Mouse (Mus musculus) hindbrain, embryonic 16.5 days (tissue): ENCODE data around the gene Gm44805. TPM values are rescaled to one million over a fixed set of nuclear protein-coding genes. Genes with fewer than 3 reads are reported as not detected.
"Not testable (repeated sequence)": the region's sequence is repeated elsewhere in the genome, so short reads cannot be mapped to it uniquely, and the experiment has no call there.

Source experiments
- ATAC-seq: fragments of 200-750 bp; cut with Nextera tagmentation; 2 replicates; pipeline ENCODE4 v1.8.0; 2017; ENCODE audit warnings: moderate TSS enrichment, moderate library complexity
- H3K27ac ChIP-seq: fragments of 300-500 bp; sonication (generic); 2 replicates; pipeline ENCODE4 v1.5.1; 2014; ENCODE audit warnings: low read depth, mild to moderate bottlenecking, control low read depth, low read length, moderate library complexity
- H3K27me3 ChIP-seq: fragments of 300-500 bp; sonication (generic); replicated peaks from 2 replicates; pipeline ENCODE4 v1.6.1; 2014; ENCODE audit warnings: low read length; ENCODE audit not compliant: control insufficient read depth, insufficient read depth
- H3K36me3 ChIP-seq: fragments of 300-500 bp; sonication (generic); 2 replicates; pipeline ENCODE4 v1.6.1; 2014; ENCODE audit warnings: mild to moderate bottlenecking, low read length, moderate library complexity, mixed read lengths; ENCODE audit not compliant: control insufficient read depth, insufficient read depth
- H3K4me1 ChIP-seq: fragments of 300-500 bp; sonication (generic); 2 replicates; pipeline ENCODE4 v1.6.1; 2014; ENCODE audit warnings: low read depth, low read length; ENCODE audit not compliant: control insufficient read depth, insufficient read depth
- H3K4me2 ChIP-seq: fragments of 300-500 bp; sonication (generic); 2 replicates; pipeline ENCODE4 v1.6.1; 2014; ENCODE audit warnings: mild to moderate bottlenecking, low read length, control low read depth, moderate library complexity
- H3K4me3 ChIP-seq: fragments of 300-500 bp; sonication (generic); 2 replicates; pipeline ENCODE4 v1.5.1; 2014; ENCODE audit warnings: mild to moderate bottlenecking, low read length, control low read depth, moderate library complexity
- H3K9ac ChIP-seq: fragments of 300-500 bp; sonication (generic); 2 replicates; pipeline ENCODE4 v1.6.1; 2014; ENCODE audit warnings: low read depth, mild to moderate bottlenecking, control low read depth, low read length, moderate library complexity
- H3K9me3 ChIP-seq: fragments of 300-500 bp; sonication (generic); 2 replicates; pipeline ENCODE4 v1.6.1; 2014; ENCODE audit warnings: mild to moderate bottlenecking, low read length, moderate library complexity; ENCODE audit not compliant: control insufficient read depth
- WGBS: fragments of 180-500 bp; shearing (Covaris S2); extraction: QIAGEN DNeasy Blood & Tissue Kit; methylation state at CpG from one replicate; pipeline ENCODE4 v1.1.7; 2014; 5-methylcytosine and 5-hydroxymethylcytosine counted together
- polyA plus RNA-seq: library from polyadenylated mRNA; unstranded; fragments of >200 nt; fragmentation: Nextera tagmentation; extraction: Ambion mirVana; gene quantifications from 2 replicates; pipeline ENCODE4 v1.2.1, GENCODE M21; 2015

Gm44805 gene
- polyA plus RNA-seq, 1 experiment from 2014 or later = not detected

DNA sequence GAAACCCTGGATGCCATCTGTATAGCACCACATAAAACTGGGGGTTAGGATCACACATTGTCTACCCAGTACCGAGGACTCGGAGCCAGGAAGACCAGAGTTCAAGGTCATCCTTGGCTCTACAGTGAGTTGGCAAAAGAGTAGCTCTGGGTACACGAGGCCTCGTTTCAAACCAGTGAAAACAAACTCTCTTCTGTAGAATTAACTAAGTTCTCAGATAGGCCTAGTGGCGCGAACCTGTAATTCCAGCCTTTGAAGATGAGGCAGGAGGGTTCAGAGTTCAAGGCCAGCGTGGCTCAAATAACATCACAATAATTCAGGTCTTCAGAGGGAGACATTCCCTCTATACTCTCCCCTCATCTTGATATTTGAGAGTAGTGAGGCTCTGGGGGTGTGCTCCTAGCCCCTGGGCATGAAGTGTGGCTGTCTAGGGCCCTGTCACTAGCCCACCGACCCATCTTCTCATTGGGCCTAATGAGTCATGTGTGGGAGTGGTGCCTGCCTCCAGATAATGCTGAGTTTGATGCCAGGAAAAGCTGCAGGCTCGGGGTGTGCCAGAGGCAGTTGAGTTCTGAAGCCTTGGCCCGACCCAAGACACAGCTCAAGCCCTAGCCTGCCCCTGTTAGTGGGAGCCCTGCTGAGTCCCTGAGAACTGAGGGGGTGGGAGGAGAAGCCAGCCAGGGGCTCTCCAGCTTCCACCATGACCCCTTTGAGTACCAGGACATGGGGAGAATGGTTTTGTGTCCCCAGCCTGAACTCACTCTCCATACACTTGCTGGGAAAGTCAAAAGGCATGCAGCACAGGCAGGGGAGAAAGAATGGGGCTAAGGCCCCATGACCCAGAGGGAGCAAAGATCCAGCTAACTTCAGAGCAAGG, 13.4 kb upstream of the Gm44805 start:
- peak overlapping the region; percentile 19 for H3K27ac ChIP-seq
- no peaks in the 10 kb centered on the region for H3K9me3 ChIP-seq
- H3K4me1 ChIP-seq = peaks cover 16% of the 10 kb centered on the region
- ATAC-seq = no peak
- no peak overlapping the region for H3K4me2 ChIP-seq
- H3K36me3 ChIP-seq = peaks cover 3% of the 10 kb centered on the region; the same call in 1 of the 2 replicates
- no peak overlapping the region for H3K9ac ChIP-seq
- H3K4me3 ChIP-seq = no peak overlapping the region
- WGBS = 86% methylated on average over 10 of the region's 10 CpGs
- H3K27me3 ChIP-seq = no peaks in the 10 kb centered on the region

DNA sequence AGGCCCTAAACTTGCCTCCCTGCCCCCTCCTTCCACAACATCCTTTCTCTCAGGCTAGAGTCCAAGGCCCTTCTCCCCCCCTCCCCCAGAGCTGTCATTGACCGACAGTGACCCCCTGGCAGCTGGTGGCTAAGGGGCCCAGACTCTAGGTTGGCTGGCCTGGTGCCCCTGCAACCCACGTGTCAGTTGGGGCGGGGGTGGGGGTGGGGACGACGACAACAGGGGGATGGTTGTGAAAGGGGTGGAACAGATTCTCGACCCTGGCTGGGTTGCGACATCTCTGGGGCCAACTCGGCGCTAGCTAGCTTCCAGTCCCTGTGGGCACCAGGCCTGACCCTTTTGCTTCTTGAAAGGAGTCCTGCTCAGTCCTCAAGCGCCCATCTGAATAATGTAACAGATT, 12.2 kb upstream of the Gm44805 start:
- Histone ChIP-seq H3K27ac (peak overlapping the region; percentile 41), H3K27me3 (no peaks in the 10 kb centered on the region), H3K9ac (no peak overlapping the region), H3K9me3 (no peaks in the 10 kb centered on the region), H3K36me3 (peaks cover 3% of the 10 kb centered on the region; the same call in 1 of the 2 replicates), H3K4me2 (no peak overlapping the region), H3K4me1 (peaks cover 4% of the 10 kb centered on the region), H3K4me3 (no peak overlapping the region)
- ATAC-seq = peak; percentile 83
- 19% methylated on average over 10 of the region's 10 CpGs for WGBS

DNA sequence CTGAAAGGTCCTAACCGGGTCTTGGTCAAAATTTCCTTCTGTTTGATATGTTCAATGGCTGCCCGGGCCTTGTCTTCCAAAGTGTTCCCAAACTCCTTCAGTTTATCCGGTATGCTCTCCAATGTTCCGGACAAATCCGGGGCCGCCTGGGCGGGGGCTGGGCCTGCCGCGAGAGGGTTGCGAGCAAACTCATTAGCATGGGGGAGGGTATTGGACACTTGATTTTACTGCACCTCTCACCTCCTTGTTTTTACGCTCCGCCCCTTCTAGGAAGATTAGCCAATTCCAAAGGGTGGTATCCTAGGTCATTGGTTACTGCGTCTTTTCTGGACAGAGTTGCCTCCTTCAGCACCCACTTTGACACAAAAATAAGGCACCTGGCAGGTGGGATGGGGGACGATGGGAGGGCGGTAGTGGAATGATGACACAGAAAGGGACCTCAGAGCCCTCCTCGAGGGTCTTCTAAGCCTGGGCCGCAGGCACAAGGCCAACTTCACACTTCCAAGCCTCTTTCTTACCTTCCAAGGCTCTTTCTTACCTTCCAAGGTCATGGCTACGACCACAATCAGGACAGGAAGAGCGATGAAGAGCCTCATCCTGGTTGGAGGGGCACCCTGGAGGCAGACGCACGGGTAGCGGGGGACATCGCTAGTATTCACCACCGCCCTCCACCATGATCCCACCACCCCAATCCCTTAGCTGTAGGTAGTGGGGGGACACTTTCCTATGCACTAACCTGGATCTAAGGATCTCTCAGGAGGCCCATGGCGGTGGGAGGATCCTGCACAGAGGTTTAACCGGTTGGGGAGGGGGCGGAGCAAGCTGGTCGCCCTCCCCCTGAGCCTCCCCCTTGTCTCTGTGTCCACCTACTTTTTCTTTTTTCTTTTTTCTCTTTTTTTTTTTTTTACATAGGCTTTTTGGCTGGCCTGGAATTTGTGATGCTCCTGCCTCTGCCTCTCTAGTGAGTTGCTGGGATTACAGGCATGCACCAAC, 10.9 kb upstream of the Gm44805 start, which contains the start of gene Apoc1:
Gene Apoc1 (minus strand): TSS at position 788 of the 993 bp plus-strand sequence.
- Histone ChIP-seq H3K9me3 (no peaks in the 10 kb centered on the region), H3K27me3 (no peaks in the 10 kb centered on the region), H3K36me3 (peaks cover 3% of the 10 kb centered on the region; the same call in 1 of the 2 replicates), H3K4me1 (no peaks in the 10 kb centered on the region), H3K9ac (peak within 1 kb of the TSS; percentile 18; the same call in 1 of the 2 replicates), H3K4me3 (no peak within 1 kb of the TSS), H3K4me2 (no peak within 1 kb of the TSS), H3K27ac (peak within 1 kb of the TSS; percentile 32; the same call in 1 of the 2 replicates)
- no peak for ATAC-seq
- 54% methylated on average over 28 of the region's 28 CpGs for WGBS

DNA sequence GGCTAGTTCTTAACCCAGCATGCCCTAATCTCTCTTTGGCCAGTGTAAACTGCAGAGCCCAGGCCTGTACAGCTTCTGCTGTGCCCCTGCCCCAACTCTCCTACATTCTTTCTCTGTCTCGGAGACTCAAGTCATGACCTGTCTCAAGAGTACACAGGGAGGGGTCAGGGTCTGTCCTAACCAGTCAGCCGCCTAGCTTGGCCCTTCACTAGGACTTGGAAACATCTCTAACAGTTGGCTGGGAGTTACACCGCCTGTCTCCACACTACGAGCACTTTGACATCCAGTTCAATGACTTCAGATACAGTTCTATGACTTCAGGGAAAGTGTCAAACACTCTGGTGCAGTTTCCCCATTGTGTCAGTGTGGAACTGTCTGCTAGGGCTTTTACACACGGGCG, 10.2 kb upstream of the Gm44805 start:
- Histone ChIP-seq H3K9ac (no peak overlapping the region), H3K27me3 (no peaks in the 10 kb centered on the region), H3K9me3 (no peaks in the 10 kb centered on the region), H3K4me3 (no peak overlapping the region), H3K4me1 (no peaks in the 10 kb centered on the region), H3K27ac (no peak overlapping the region), H3K36me3 (peaks cover 1% of the 10 kb centered on the region; the same call in 1 of the 2 replicates), H3K4me2 (no peak overlapping the region)
- no peak for ATAC-seq
- 82% methylated on average over 6 of the region's 6 CpGs for WGBS

- H3K4me1 ChIP-seq = no peaks in the 10 kb centered on the region
- no peaks in the 10 kb centered on the region for H3K27me3 ChIP-seq
- H3K27ac ChIP-seq = no peak overlapping the region
- H3K9ac ChIP-seq = no peak overlapping the region
- no peaks in the 10 kb centered on the region for H3K9me3 ChIP-seq
- H3K36me3 ChIP-seq = no peaks in the 10 kb centered on the region
- 89% methylated on average over 4 of the region's 4 CpGs for WGBS
- H3K4me2 ChIP-seq = no peak overlapping the region
- ATAC-seq = no peak
- H3K4me3 ChIP-seq = no peak overlapping the region
Observed at GRCm38 (mm10) chr7:19690845-19691244, 9.6 kb upstream of the Gm44805 start.

DNA sequence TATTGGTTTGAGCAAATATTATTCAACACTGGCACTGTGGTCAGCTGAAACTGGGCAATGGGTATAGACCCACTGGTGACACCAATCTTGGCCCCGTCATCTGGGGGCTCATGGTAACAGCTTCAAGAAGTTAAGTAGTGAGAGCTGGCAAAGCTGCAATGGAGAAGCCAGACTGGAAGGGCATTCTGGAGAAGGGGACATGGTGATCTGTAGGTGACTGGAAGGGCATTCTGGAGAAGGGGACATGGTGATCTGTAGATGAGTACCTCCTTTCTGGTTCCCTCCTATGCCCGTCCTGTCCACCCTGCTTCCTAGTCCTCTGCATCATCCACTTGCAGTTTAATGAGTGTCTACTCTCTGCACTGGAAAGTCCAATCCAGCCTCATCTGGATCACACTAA, 7.4 kb upstream of the Gm44805 start:
- Histone ChIP-seq H3K27me3 (no peaks in the 10 kb centered on the region), H3K9me3 (no peaks in the 10 kb centered on the region), H3K4me2 (no peak overlapping the region), H3K9ac (no peak overlapping the region), H3K4me1 (no peaks in the 10 kb centered on the region), H3K27ac (no peak overlapping the region), H3K4me3 (no peak overlapping the region), H3K36me3 (no peaks in the 10 kb centered on the region)
- WGBS = 90% methylated on average over 2 of the region's 2 CpGs
- ATAC-seq = no peak

DNA sequence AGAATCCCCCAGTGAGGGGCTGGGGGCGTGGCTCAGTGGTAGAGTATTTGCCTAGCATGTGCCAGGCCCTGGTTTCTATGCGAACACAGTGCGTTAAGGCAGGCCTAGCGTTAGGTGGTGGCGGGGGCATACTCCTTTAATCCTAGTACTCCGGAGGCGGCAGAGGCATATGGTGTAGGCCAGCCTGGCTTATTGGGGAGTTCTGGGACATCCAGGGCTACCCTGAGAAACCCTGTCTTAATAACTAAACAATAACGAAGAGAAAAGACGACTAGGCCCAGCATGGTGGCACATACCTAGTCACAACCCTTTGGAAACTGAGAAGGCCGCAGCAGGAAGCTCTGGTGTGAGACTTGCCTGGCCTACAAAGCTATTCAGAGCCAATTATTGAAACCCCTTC, 6.9 kb upstream of the Gm44805 start:
- no peaks in the 10 kb centered on the region for H3K36me3 ChIP-seq
- no peak overlapping the region for H3K9ac ChIP-seq
- H3K4me2 ChIP-seq = no peak overlapping the region
- H3K27ac ChIP-seq = no peak overlapping the region
- 95% methylated on average over 10 of the region's 10 CpGs for WGBS
- H3K9me3 ChIP-seq = no peaks in the 10 kb centered on the region
- H3K4me1 ChIP-seq = no peaks in the 10 kb centered on the region
- no peak for ATAC-seq
- no peak overlapping the region for H3K4me3 ChIP-seq
- no peaks in the 10 kb centered on the region for H3K27me3 ChIP-seq

DNA sequence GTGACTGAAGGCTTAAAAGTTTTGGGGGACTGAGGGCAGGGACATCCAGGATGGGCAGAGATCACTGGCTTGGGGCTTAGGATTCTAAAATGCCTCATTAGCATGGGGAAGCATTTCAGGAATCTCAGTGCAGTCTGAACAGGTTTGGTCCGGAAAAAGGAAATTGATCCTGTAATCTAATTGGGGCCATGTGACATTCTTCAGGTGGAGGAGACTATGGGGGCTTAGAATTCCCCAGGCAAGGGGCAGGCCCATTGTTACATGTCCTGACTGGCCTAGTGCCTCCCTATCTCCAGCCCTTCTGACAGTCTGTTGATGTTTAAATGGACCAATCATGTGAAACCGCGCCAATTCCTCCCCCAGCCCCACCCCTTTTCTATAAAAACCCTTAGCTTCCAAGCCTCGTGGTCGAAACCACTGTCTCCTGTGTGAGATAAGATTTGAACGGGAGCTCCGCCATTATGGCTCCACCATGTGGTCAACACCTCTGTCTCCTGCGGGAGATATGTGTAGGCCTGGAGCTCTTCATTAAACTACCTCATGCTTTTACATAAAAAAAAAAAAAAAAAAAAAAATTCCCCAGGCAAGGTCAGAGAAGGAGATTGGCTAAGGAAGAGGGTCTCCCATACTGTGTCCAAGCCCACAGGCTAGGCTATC, 5.8 kb upstream of the Gm44805 start:
- H3K27me3 ChIP-seq, H3K9ac ChIP-seq, H3K36me3 ChIP-seq, ATAC-seq, H3K9me3 ChIP-seq, H3K4me1 ChIP-seq, H3K27ac ChIP-seq, H3K4me3 ChIP-seq, H3K4me2 ChIP-seq: not testable (repeated sequence)
- WGBS = 84% methylated on average over 8 of the region's 8 CpGs
